Mouse (Mus musculus): ENCODE data around the gene Numa1. TPM values are rescaled to one million over a fixed set of nuclear protein-coding genes. Genes with fewer than 3 reads are reported as not detected.
"Not testable (repeated sequence)": the region's sequence is repeated elsewhere in the genome, so short reads cannot be mapped to it uniquely, and the experiment has no call there.

Numa1 gene
- polyA plus RNA-seq, 1 experiment from 2014 or later = 72.1 TPM

- Histone ChIP-seq H3K4me3 (ENCODE audit: low read length) (peak within 1 kb of the TSS; percentile 75), H3K4me1 (ENCODE audit: insufficient read depth, low read length) (peaks cover 23% of the 10 kb centered on the region), H3K27ac (ENCODE audit: low read length) (peak within 1 kb of the TSS; percentile 97), H3K36me3 (ENCODE audit: insufficient read depth, low read length) (peaks cover 21% of the 10 kb centered on the region), H3K27me3 (ENCODE audit: insufficient read depth, low read length) (no peaks in the 10 kb centered on the region), H3K9ac (replicated peaks; ENCODE audit: low read length) (peak within 1 kb of the TSS; percentile 91), H3K9me3 (ENCODE audit: low read length) (no peaks in the 10 kb centered on the region), H3K4me2 (replicated peaks; ENCODE audit: low read depth, low read length) (peak within 1 kb of the TSS; percentile 73)
- under 1% methylated on average over 61 of the region's 61 CpGs for WGBS
- ATAC-seq (ENCODE audit: low FRiP score, low TSS enrichment) = peak; percentile 98
Measured at GRCm38 (mm10) chr7:101905561-101906286, 28.2 kb upstream of the Numa1 start, which contains the start of gene Lamtor1. Gene Lamtor1, plus strand, starts transcription at chr7:101905904.

- peak within 1 kb of the TSS; percentile 73 for H3K4me2 ChIP-seq (replicated peaks; ENCODE audit: low read depth, low read length)
Measured at GRCm38 (mm10) chr7:101906287-101906681, 27.6 kb upstream of the Numa1 start, which contains the start of gene Tomt. Gene Tomt, minus strand, starts transcription at chr7:101906359.

GRCm38 (mm10) chr7:101906696-101907095 is 27.2 kb upstream of the Numa1 start:
- no peak for ATAC-seq (ENCODE audit: low FRiP score, low TSS enrichment)
- whole genome bisulfite sequencing = 58% methylated on average over 8 of the region's 8 CpGs
- peak overlapping the region; percentile 97; the same call in 1 of the 2 replicates for H3K27ac ChIP-seq (ENCODE audit: low read length)

More at GRCm38 (mm10) chr7:101906287-101906681, 27.6 kb upstream of the Numa1 start, which contains the start of gene Tomt:
- Histone ChIP-seq H3K9me3 (ENCODE audit: low read length) (no peaks in the 10 kb centered on the region), H3K36me3 (ENCODE audit: insufficient read depth, low read length) (peaks cover 26% of the 10 kb centered on the region), H3K4me3 (ENCODE audit: low read length) (peak within 1 kb of the TSS; percentile 75), H3K27me3 (ENCODE audit: insufficient read depth, low read length) (no peaks in the 10 kb centered on the region), H3K4me1 (ENCODE audit: insufficient read depth, low read length) (peaks cover 23% of the 10 kb centered on the region), H3K9ac (replicated peaks; ENCODE audit: low read length) (peak within 1 kb of the TSS; percentile 91), H3K27ac (ENCODE audit: low read length) (peak within 1 kb of the TSS; percentile 97)
- 5% methylated on average over 11 of the region's 11 CpGs for WGBS
- no peak for ATAC-seq (ENCODE audit: low FRiP score, low TSS enrichment)

GRCm38 (mm10) chr7:101908367-101908766 is 25.5 kb upstream of the Numa1 start:
- Histone ChIP-seq H3K9ac (replicated peaks; ENCODE audit: low read length) (peak overlapping the region; percentile 9; the same call in 1 of the 2 replicates), H3K27ac (ENCODE audit: low read length) (no peak overlapping the region), H3K9me3 (ENCODE audit: low read length) (no peaks in the 10 kb centered on the region), H3K4me1 (ENCODE audit: insufficient read depth, low read length) (peaks cover 23% of the 10 kb centered on the region), H3K4me3 (ENCODE audit: low read length) (no peak overlapping the region), H3K4me2 (replicated peaks; ENCODE audit: low read depth, low read length) (no peak overlapping the region), H3K36me3 (ENCODE audit: insufficient read depth, low read length) (peaks cover 30% of the 10 kb centered on the region), H3K27me3 (ENCODE audit: insufficient read depth, low read length) (no peaks in the 10 kb centered on the region)
- ATAC-seq (ENCODE audit: low FRiP score, low TSS enrichment) = no peak
- WGBS = 62% methylated on average over 4 of the region's 4 CpGs

More at GRCm38 (mm10) chr7:101906696-101907095, 27.2 kb upstream of the Numa1 start:
- Histone ChIP-seq H3K36me3 (ENCODE audit: insufficient read depth, low read length) (peaks cover 29% of the 10 kb centered on the region), H3K4me2 (replicated peaks; ENCODE audit: low read depth, low read length) (peak overlapping the region; percentile 73), H3K4me3 (ENCODE audit: low read length) (peak overlapping the region; percentile 75), H3K27me3 (ENCODE audit: insufficient read depth, low read length) (no peaks in the 10 kb centered on the region), H3K9me3 (ENCODE audit: low read length) (no peaks in the 10 kb centered on the region), H3K4me1 (ENCODE audit: insufficient read depth, low read length) (peaks cover 23% of the 10 kb centered on the region), H3K9ac (replicated peaks; ENCODE audit: low read length) (peak overlapping the region; percentile 91)

- Histone ChIP-seq H3K27me3 (ENCODE audit: insufficient read depth, low read length) (no peaks in the 10 kb centered on the region), H3K27ac (ENCODE audit: low read length) (no peak overlapping the region), H3K9ac (replicated peaks; ENCODE audit: low read length) (no peak overlapping the region), H3K36me3 (ENCODE audit: insufficient read depth, low read length) (peaks cover 45% of the 10 kb centered on the region), H3K9me3 (ENCODE audit: low read length) (no peaks in the 10 kb centered on the region), H3K4me1 (ENCODE audit: insufficient read depth, low read length) (peaks cover 19% of the 10 kb centered on the region), H3K4me2 (replicated peaks; ENCODE audit: low read depth, low read length) (no peak overlapping the region), H3K4me3 (ENCODE audit: low read length) (no peak overlapping the region)
- ATAC-seq (ENCODE audit: low FRiP score, low TSS enrichment) = no peak
- WGBS = 80% methylated on average over 4 of the region's 4 CpGs
Measured at GRCm38 (mm10) chr7:101910138-101910537, 23.8 kb upstream of the Numa1 start.

GRCm38 (mm10) chr7:101911982-101912381 is 21.9 kb upstream of the Numa1 start:
- Histone ChIP-seq H3K9ac (replicated peaks; ENCODE audit: low read length) (no peak overlapping the region), H3K9me3 (ENCODE audit: low read length) (no peaks in the 10 kb centered on the region), H3K4me2 (replicated peaks; ENCODE audit: low read depth, low read length) (no peak overlapping the region), H3K27me3 (ENCODE audit: insufficient read depth, low read length) (no peaks in the 10 kb centered on the region), H3K4me3 (ENCODE audit: low read length) (no peak overlapping the region), H3K36me3 (ENCODE audit: insufficient read depth, low read length) (peaks cover 50% of the 10 kb centered on the region), H3K27ac (ENCODE audit: low read length) (no peak overlapping the region), H3K4me1 (ENCODE audit: insufficient read depth, low read length) (peaks cover 10% of the 10 kb centered on the region; the same call in 1 of the 2 replicates)
- ATAC-seq (ENCODE audit: low FRiP score, low TSS enrichment) = no peak
- 69% methylated on average over 3 of the region's 3 CpGs for WGBS

- H3K36me3 ChIP-seq (ENCODE audit: insufficient read depth, low read length) = peaks cover 24% of the 10 kb centered on the region
- no peak overlapping the region for H3K4me3 ChIP-seq (ENCODE audit: low read length)
- ATAC-seq (ENCODE audit: low FRiP score, low TSS enrichment) = peak; percentile 87
- no peaks in the 10 kb centered on the region for H3K27me3 ChIP-seq (ENCODE audit: insufficient read depth, low read length)
- no peak overlapping the region for H3K27ac ChIP-seq (ENCODE audit: low read length)
- H3K9ac ChIP-seq (replicated peaks; ENCODE audit: low read length) = no peak overlapping the region
- no peaks in the 10 kb centered on the region for H3K9me3 ChIP-seq (ENCODE audit: low read length)
- WGBS = 30% methylated on average over 1 of the region's 1 CpGs
- H3K4me1 ChIP-seq (ENCODE audit: insufficient read depth, low read length) = no peaks in the 10 kb centered on the region
- no peak overlapping the region for H3K4me2 ChIP-seq (replicated peaks; ENCODE audit: low read depth, low read length)
Measured at GRCm38 (mm10) chr7:101918071-101918470, 15.8 kb upstream of the Numa1 start.

- not testable (repeated sequence) for H3K9ac ChIP-seq (replicated peaks; ENCODE audit: low read length); H3K9me3 ChIP-seq (ENCODE audit: low read length); H3K4me3 ChIP-seq (ENCODE audit: low read length); H3K4me1 ChIP-seq (ENCODE audit: insufficient read depth, low read length); H3K4me2 ChIP-seq (replicated peaks; ENCODE audit: low read depth, low read length); H3K36me3 ChIP-seq (ENCODE audit: insufficient read depth, low read length); ATAC-seq (ENCODE audit: low FRiP score, low TSS enrichment); H3K27me3 ChIP-seq (ENCODE audit: insufficient read depth, low read length); H3K27ac ChIP-seq (ENCODE audit: low read length)
Measured at GRCm38 (mm10) chr7:101925892-101926291, 8.0 kb upstream of the Numa1 start.

GRCm38 (mm10) chr7:101928093-101928492 is 5.8 kb upstream of the Numa1 start:
- no peaks in the 10 kb centered on the region for H3K27me3 ChIP-seq (ENCODE audit: insufficient read depth, low read length)
- no peaks in the 10 kb centered on the region for H3K36me3 ChIP-seq (ENCODE audit: insufficient read depth, low read length)
- H3K9me3 ChIP-seq (ENCODE audit: low read length) = no peaks in the 10 kb centered on the region
- WGBS = 80% methylated on average over 3 of the region's 3 CpGs
- H3K4me3 ChIP-seq (ENCODE audit: low read length) = no peak overlapping the region
- no peak overlapping the region for H3K9ac ChIP-seq (replicated peaks; ENCODE audit: low read length)
- H3K4me2 ChIP-seq (replicated peaks; ENCODE audit: low read depth, low read length) = no peak overlapping the region
- no peak for ATAC-seq (ENCODE audit: low FRiP score, low TSS enrichment)
- H3K4me1 ChIP-seq (ENCODE audit: insufficient read depth, low read length) = 0 out of 2 replicates have a peak, but pooled peaks cover 6% of the 10 kb centered on the region
- H3K27ac ChIP-seq (ENCODE audit: low read length) = no peak overlapping the region

GRCm38 (mm10) chr7:101932551-101932950 is 1.4 kb upstream of the Numa1 start:
- H3K27ac ChIP-seq (ENCODE audit: low read length) = no peak overlapping the region
- peak overlapping the region; percentile 78 for H3K4me2 ChIP-seq (replicated peaks; ENCODE audit: low read depth, low read length)
- WGBS = 81% methylated on average over 1 of the region's 1 CpGs
- ATAC-seq (ENCODE audit: low FRiP score, low TSS enrichment) = no peak
- no peak overlapping the region for H3K9ac ChIP-seq (replicated peaks; ENCODE audit: low read length)
- H3K36me3 ChIP-seq (ENCODE audit: insufficient read depth, low read length) = no peaks in the 10 kb centered on the region
- peaks cover 17% of the 10 kb centered on the region; the same call in 1 of the 2 replicates for H3K4me1 ChIP-seq (ENCODE audit: insufficient read depth, low read length)
- H3K4me3 ChIP-seq (ENCODE audit: low read length) = peak overlapping the region; percentile 10; the same call in 1 of the 2 replicates
- H3K27me3 ChIP-seq (ENCODE audit: insufficient read depth, low read length) = no peaks in the 10 kb centered on the region
- no peaks in the 10 kb centered on the region for H3K9me3 ChIP-seq (ENCODE audit: low read length)

Data from kidney, embryonic 16.5 days (tissue).